In the genomic region with DNA sequence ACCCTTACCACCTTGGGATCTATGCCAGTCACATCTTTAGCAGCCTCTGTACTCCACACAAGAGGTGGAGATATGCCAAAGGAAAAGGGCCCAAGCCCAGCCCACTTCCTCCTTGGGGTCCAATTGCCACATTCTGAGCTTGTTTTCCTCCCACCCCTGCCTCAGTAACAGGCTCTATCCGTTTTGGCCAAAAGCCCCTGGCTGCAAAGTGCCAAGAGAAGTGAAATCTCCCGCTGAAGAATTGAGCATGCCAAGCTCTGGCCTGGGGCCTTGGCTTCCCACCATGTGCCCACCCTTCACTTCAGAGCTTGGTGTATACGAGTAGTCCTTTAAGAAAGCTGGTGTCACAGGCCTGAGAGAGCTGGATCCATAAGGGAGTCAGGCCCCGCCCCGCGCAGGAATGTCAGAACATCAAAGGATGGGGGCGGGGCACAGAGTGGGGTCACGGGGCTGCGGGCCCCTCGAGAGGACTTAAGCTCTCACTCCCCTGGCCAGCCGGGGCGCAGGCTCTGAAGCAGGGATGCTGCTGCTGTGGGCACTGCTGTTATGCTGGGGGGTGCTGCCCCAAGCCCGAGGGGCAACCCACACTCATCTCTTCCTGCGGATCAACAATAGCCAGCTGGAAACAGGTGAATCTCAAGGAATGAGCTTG, we compare ENCODE assay signal across 10 mouse cellular contexts. TPM values are rescaled to one million over a fixed set of nuclear protein-coding genes. Genes with fewer than 3 reads are reported as not detected.
DNase-seq lines count a peak whose midpoint lies in the region; ATAC-seq and TF ChIP-seq lines count a peak whose summit lies in the region.
"Had no signal": no experiment of that assay in that cellular context is flagged by ENCODE, and none has a peak within 500 bp of the region (broad histone marks: within the 10 kb centered on the region; RNA-seq: fewer than 3 reads in every experiment).

A gene (plus strand): TSS at position 478 of the 652 bp plus-strand sequence.

- 0 out of 2 replicates have a peak, but pooled peaks have one; percentile 54 for ATAC-seq in intestine, embryonic 14.5 days (replicated peaks; ENCODE audit: low FRiP score, low TSS enrichment, low read depth)
- no peak for ATAC-seq in intestine, postnatal 0 days
- ATAC-seq in forebrain, embryonic 11.5 days (replicated peaks; ENCODE audit: low FRiP score): peak; percentile 64
- ATAC-seq in lung, postnatal 0 days: peak; percentile 88
- no peak for ATAC-seq in stomach, embryonic 15.5 days (ENCODE audit: insufficient read depth, low FRiP score, low read depth)
- ATAC-seq in erythroid progenitor cell, adult 5-6 weeks (replicated peaks; ENCODE audit: low FRiP score, poor library complexity, severe bottlenecking): no peak

- TF ChIP-seq EP300 in lung, postnatal 0 days (IDR thresholded peaks at IDR 0.05): peak; percentile 80

- DNase-seq in intestine, embryonic 14.5 days (ENCODE audit: low spot score): peak; percentile 56
- peak; percentile 70 for DNase-seq in forebrain, embryonic 11.5 days (ENCODE audit: low spot score)
- DNase-seq in kidney, adult 11 months: peak; percentile 16
- peak; percentile 86 for DNase-seq in lung, postnatal 0 days (ENCODE audit: low spot score)
- DNase-seq in right cerebral cortex, postnatal 36 days (ENCODE audit: low spot score in 2 of 2): no peak

- no peak for TF ChIP-seq CTCF in intestine, postnatal 0 days (IDR thresholded peaks at IDR 0.05; ENCODE audit: low read depth)
- no peak for TF ChIP-seq CTCF in lung, postnatal 0 days (IDR thresholded peaks at IDR 0.05)

- H3K36me3 ChIP-seq in intestine, embryonic 14.5 days (ENCODE audit: control insufficient read depth, insufficient read depth, low read length): no peaks in the 10 kb centered on the region
- no peaks in the 10 kb centered on the region for H3K36me3 ChIP-seq in intestine, postnatal 0 days (ENCODE audit: control insufficient read depth, insufficient read depth)
- no peaks in the 10 kb centered on the region for H3K36me3 ChIP-seq in forebrain, embryonic 11.5 days (ENCODE audit: control insufficient read depth, insufficient read depth, low read length)
- H3K36me3 ChIP-seq in lung, postnatal 0 days (ENCODE audit: insufficient read depth, low read length): no peaks in the 10 kb centered on the region
- H3K36me3 ChIP-seq in stomach, embryonic 15.5 days: no peaks in the 10 kb centered on the region
- H3K36me3 ChIP-seq: G1E had no signal

- H3K4me3 ChIP-seq in intestine, embryonic 14.5 days (ENCODE audit: low read depth, low read length): no peak within 1 kb of the TSS
- H3K4me3 ChIP-seq in intestine, postnatal 0 days (ENCODE audit: low read depth, low read length): no peak within 1 kb of the TSS
- H3K4me3 ChIP-seq in forebrain, embryonic 11.5 days (ENCODE audit: low read depth, low read length): no peak within 1 kb of the TSS
- no peak within 1 kb of the TSS for H3K4me3 ChIP-seq in lung, postnatal 0 days (ENCODE audit: low read depth, low read length)
- no peak within 1 kb of the TSS for H3K4me3 ChIP-seq in stomach, embryonic 15.5 days (replicated peaks)
- H3K4me3 ChIP-seq: heart, adult 2 months had no signal

- no peaks in the 10 kb centered on the region for H3K9me3 ChIP-seq in intestine, embryonic 14.5 days (ENCODE audit: control insufficient read depth, low read length)
- no peaks in the 10 kb centered on the region for H3K9me3 ChIP-seq in intestine, postnatal 0 days (ENCODE audit: control insufficient read depth)
- no peaks in the 10 kb centered on the region for H3K9me3 ChIP-seq in forebrain, embryonic 11.5 days (ENCODE audit: control insufficient read depth, low read length)
- no peaks in the 10 kb centered on the region for H3K9me3 ChIP-seq in lung, postnatal 0 days (ENCODE audit: low read length)
- no peaks in the 10 kb centered on the region for H3K9me3 ChIP-seq in stomach, embryonic 15.5 days
- H3K9me3 ChIP-seq: G1E had no signal

- no peak within 1 kb of the TSS for H3K9ac ChIP-seq in intestine, embryonic 14.5 days (ENCODE audit: low read length)
- no peak within 1 kb of the TSS; the same call in 1 of the 2 replicates for H3K9ac ChIP-seq in intestine, postnatal 0 days (ENCODE audit: low read depth, low read length)
- peak within 1 kb of the TSS; percentile 2 for H3K9ac ChIP-seq in forebrain, embryonic 11.5 days (ENCODE audit: low read length)
- no peak within 1 kb of the TSS for H3K9ac ChIP-seq in lung, postnatal 0 days (replicated peaks; ENCODE audit: low read depth)
- no peak within 1 kb of the TSS for H3K9ac ChIP-seq in stomach, embryonic 15.5 days

- WGBS in intestine, embryonic 14.5 days: 3% methylated on average over 14 of the region's 14 CpGs
- 7% methylated on average over 14 of the region's 14 CpGs for WGBS in intestine, postnatal 0 days
- 4% methylated on average over 14 of the region's 14 CpGs for WGBS in forebrain, embryonic 11.5 days
- WGBS in lung, postnatal 0 days: 5% methylated on average over 14 of the region's 14 CpGs
- WGBS in stomach, embryonic 15.5 days: 9% methylated on average over 14 of the region's 14 CpGs

- peaks cover 7% of the 10 kb centered on the region; the same call in 1 of the 2 replicates for H3K4me1 ChIP-seq in intestine, embryonic 14.5 days (replicated peaks; ENCODE audit: control insufficient read depth, insufficient read depth, low read length)
- no peaks in the 10 kb centered on the region for H3K4me1 ChIP-seq in intestine, postnatal 0 days (replicated peaks; ENCODE audit: control insufficient read depth, insufficient read depth, low read length)
- H3K4me1 ChIP-seq in forebrain, embryonic 11.5 days (replicated peaks; ENCODE audit: control insufficient read depth, insufficient read depth, low read length): peaks cover 9% of the 10 kb centered on the region; the same call in 1 of the 2 replicates
- peaks cover 8% of the 10 kb centered on the region; the same call in 1 of the 2 replicates for H3K4me1 ChIP-seq in lung, postnatal 0 days (ENCODE audit: insufficient read depth, low read depth, low read length)
- peaks cover 7% of the 10 kb centered on the region for H3K4me1 ChIP-seq in stomach, embryonic 15.5 days

- no peak within 1 kb of the TSS for H3K27ac ChIP-seq in intestine, embryonic 14.5 days (ENCODE audit: low read depth)
- no peak within 1 kb of the TSS for H3K27ac ChIP-seq in intestine, postnatal 0 days (ENCODE audit: low read depth, low read length)
- no peak within 1 kb of the TSS for H3K27ac ChIP-seq in forebrain, embryonic 11.5 days (ENCODE audit: low read depth, low read length)
- H3K27ac ChIP-seq in lung, postnatal 0 days (ENCODE audit: low read length): peak within 1 kb of the TSS; percentile 52
- no peak within 1 kb of the TSS for H3K27ac ChIP-seq in stomach, embryonic 15.5 days
- H3K27ac ChIP-seq: heart, adult 2 months had no signal

- H3K27me3 ChIP-seq in intestine, embryonic 14.5 days (replicated peaks; ENCODE audit: control insufficient read depth, insufficient read depth, low read length): no peaks in the 10 kb centered on the region
- H3K27me3 ChIP-seq in intestine, postnatal 0 days (replicated peaks; ENCODE audit: control insufficient read depth, insufficient read depth, low read length): no peaks in the 10 kb centered on the region
- no peaks in the 10 kb centered on the region for H3K27me3 ChIP-seq in forebrain, embryonic 11.5 days (ENCODE audit: control insufficient read depth, insufficient read depth, low read length)
- H3K27me3 ChIP-seq in lung, postnatal 0 days (replicated peaks; ENCODE audit: insufficient read depth, low read length): no peaks in the 10 kb centered on the region
- H3K27me3 ChIP-seq in stomach, embryonic 15.5 days (replicated peaks): no peaks in the 10 kb centered on the region

- peak within 1 kb of the TSS; percentile 14; the same call in 1 of the 2 replicates for H3K4me2 ChIP-seq in intestine, embryonic 14.5 days (ENCODE audit: low read length)
- no peak within 1 kb of the TSS for H3K4me2 ChIP-seq in intestine, postnatal 0 days (replicated peaks; ENCODE audit: low read depth)
- no peak within 1 kb of the TSS for H3K4me2 ChIP-seq in forebrain, embryonic 11.5 days (ENCODE audit: low read depth, low read length, severe bottlenecking)
- no peak within 1 kb of the TSS; the same call in 1 of the 2 replicates for H3K4me2 ChIP-seq in lung, postnatal 0 days (replicated peaks; ENCODE audit: low read depth, low read length)
- peak within 1 kb of the TSS; percentile 21; the same call in 1 of the 2 replicates for H3K4me2 ChIP-seq in stomach, embryonic 15.5 days

RNA-seq across cellular contexts. Expression of the gene that starts here (rescaled TPM):
- polyA plus RNA-seq in intestine, embryonic 14.5 days (2014; fragmentation: Nextera tagmentation; extraction: Ambion mirVana): 0.35 TPM in 1 of 2 replicates, not detected in the other
- 0.07 and 0.09 TPM in 2 replicates for polyA plus RNA-seq in intestine, postnatal 0 days (2015; fragmentation: Nextera tagmentation; extraction: Ambion mirVana)
- 0.16 TPM in 1 of 2 replicates, not detected in the other for polyA plus RNA-seq in forebrain, embryonic 11.5 days (2014; fragmentation: Nextera tagmentation; extraction: Ambion mirVana)
- 18.2 and 20.4 TPM in 2 replicates for polyA plus RNA-seq in lung, postnatal 0 days (2015; fragmentation: Nextera tagmentation; extraction: Ambion mirVana)
- polyA plus RNA-seq in stomach, embryonic 15.5 days (2015; fragmentation: Nextera tagmentation; extraction: Ambion mirVana): 0.36 and 0.83 TPM in 2 replicates
- not detected in 2 replicates for total RNA-seq in erythroid progenitor cell, adult 5-6 weeks (2015; ENCODE audit: low replicate concordance)
- total RNA-seq in erythroid progenitor cell, adult 5-6 weeks (2017; ENCODE audit: low replicate concordance): not detected in 2 replicates
- total RNA-seq: heart, adult 2 months had no signal
- polyA plus RNA-seq: G1E had no signal

Comparison
In these comparisons a context has a peak if more than half of its experiments do, and no peak if none do; other contexts are left out.
1. RNA of the gene that starts here (polyA plus RNA-seq): 18.2 to 20.4 TPM in lung, postnatal 0 days; 0.36 to 0.83 TPM in stomach, embryonic 15.5 days, 0.16 TPM in forebrain, embryonic 11.5 days, 0.35 TPM in intestine, embryonic 14.5 days and 0.07 to 0.09 TPM in intestine, postnatal 0 days; every median in the first group is over 10 times any median in the second.
2. Peak in DNase-seq, ATAC-seq and H3K4me2 ChIP-seq in intestine, embryonic 14.5 days; RNA of the gene not detected or under 1 TPM.
3. Peak in DNase-seq, ATAC-seq and H3K9ac ChIP-seq in forebrain, embryonic 11.5 days; RNA of the gene not detected or under 1 TPM.
4. DNase-seq: peak in kidney, adult 11 months (single experiment) and lung, postnatal 0 days (single experiment); none in right cerebral cortex, postnatal 36 days (0 of 2).